Mouse (Mus musculus) cerebellum, adult 11 months (tissue): ENCODE data around the gene Sv2a.
"Not testable (repeated sequence)": the region's sequence is repeated elsewhere in the genome, so short reads cannot be mapped to it uniquely, and the experiment has no call there.

Experiments
- DNase-seq: peaks from one replicate; pipeline ENCODE4 v3.0.0; 2022

Gene Sv2a

DNA sequence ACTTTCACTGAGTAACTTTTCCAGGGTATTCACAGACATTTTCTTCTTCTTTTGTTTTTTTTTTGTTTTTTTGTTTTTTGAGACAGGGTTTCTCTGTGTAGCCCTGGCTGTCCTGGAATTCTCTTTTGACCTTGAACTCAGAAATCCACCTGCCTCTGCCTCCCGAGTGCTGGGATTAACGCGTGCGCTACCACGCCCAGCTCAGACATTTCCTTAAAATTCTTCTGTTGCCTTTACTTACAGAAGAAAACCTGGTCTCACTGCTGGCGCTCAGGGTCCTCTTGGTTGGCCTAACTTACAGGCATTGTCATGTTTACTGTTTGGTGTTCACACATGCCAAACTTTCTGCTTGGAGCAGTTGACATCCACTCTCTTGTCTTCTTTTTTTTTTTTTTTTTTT, 5.7 kb upstream of the Sv2a start:
- DNase-seq: no peak

DNA sequence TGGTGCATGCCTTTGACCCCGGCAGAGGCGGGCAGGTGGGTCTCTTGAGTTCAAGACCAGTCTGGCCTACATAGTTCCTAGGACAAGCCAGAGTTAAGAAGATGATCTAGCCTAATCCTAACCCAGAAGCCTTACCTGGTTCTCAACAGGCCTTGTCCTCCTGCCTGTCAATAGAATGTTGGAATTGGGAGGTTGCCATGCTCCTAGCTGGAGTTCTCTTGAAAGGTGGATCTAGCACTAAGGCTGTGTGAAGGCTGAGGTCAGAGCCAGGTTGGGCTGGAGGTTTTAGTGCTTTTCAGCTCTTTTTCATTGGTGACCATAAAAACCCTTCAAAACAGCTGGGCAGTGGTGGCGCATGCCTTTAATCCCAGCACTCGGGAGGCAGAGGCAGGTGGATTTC, 2.5 kb upstream of the Sv2a start:
- no peak for DNase-seq

DNA sequence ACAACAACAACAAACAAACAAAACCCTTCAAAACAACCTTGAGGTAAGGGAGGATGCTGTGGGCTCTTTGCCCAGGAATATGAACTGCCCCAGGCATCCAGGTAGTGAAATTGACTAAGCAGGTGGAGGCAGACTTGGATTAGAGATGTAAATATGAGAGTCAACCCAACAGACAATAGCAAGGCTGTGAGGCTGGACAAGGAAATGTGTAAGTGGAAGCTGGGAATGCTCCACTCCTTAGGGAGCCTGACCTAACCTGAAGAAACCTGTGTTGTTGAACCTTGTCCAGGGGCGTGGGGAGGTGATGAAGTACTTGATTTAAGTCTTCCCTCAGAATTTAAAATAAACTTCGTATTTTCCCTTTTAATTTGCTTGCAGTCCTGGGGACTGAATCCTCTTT, 2.0 kb upstream of the Sv2a start:
- DNase-seq: no peak

GRCm38 (mm10) chr3:96179531-96179930, 1.4 kb upstream of the Sv2a start:
- no peak for DNase-seq

DNA sequence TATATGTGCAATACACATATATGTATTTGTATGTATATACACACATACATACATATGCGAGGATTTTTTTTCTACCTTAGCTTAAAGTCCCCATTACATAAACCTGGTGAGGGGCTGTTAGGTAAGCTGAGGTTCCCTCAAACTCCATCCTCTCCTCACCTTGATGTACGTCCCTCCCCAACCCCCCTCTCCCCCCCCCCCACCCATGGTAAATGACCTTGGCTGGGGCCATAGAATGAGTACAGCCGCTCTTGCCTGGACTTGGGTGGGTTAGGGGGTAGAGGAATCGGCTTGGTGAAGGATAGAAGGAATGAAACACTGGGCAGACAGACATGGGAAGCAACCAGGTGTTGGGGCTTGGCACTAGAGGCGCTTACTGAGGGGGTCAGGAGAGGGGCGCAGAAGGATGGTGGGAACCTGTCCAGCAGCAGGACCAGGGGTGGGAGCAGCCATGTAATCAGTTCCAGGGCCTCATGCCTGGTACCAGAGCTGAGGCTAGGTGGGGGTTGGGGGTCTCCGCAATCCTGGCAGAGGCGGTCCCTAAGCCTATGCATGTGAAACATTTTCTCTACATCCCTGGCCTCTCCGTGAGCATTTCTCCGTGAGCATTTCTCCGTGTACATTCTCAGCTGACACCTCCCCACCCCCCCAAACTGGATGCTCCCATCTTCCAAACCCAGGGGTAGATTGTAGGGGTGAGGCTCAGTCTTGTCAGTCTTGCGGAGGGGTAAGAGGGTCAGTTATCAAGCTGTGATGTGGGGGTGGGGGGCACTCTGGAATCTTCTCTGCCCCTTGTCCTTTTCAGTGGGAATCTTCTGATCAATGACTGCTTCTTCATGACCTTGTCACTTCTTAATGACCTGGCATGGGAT, 795 bp downstream of the Sv2a start:
- no peak for DNase-seq

GRCm38 (mm10) chr3:96182382-96182776, 1.4 kb downstream of the Sv2a start:
- DNase-seq: no peak

- no peak for DNase-seq
Observed at GRCm38 (mm10) chr3:96192977-96193376, 12.0 kb downstream of the Sv2a start.

GRCm38 (mm10) chr3:96194966-96195365, 14.0 kb downstream of the Sv2a start:
- DNase-seq: no peak

DNA sequence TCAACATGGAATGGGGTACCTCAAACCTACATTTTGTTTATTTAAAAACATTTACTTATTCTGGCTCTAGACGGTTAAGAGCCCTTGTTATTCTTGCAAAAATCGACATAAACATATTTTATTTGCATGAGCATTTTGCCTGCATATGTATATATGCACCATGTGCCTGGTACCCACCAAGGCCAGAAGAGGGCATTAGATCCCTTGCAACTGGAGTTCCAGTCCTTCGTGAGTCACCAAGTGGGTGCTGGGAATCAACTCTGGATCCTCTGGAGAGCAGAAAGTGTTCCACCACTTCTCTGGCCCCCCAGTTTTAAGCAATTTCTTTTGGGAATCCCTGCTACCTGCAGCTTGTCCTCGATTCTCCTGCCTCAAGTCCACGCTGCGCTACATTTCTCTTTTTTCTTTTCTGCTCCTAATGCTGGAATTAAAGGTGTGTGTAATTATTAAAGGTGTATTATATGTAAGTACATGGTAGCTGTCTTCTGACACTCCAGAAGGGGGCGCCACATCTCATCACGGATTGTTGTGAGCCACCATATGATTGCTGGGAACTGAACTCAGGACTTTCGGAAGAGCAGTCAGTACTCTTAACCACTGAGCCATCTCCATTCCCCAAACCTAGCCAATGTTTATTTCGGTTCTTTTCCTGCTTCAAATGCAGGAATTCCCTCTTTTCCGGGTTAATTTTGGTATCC, 14.8 kb downstream of the Sv2a start:
- DNase-seq: no peak

GRCm38 (mm10) chr3:96196437-96197128, 15.6 kb downstream of the Sv2a start:
- DNase-seq: no peak

GRCm38 (mm10) chr3:96197129-96197749, 16.3 kb downstream of the Sv2a start:
- peak; percentile 87 for DNase-seq

- DNase-seq: no peak
Observed at GRCm38 (mm10) chr3:96198181-96198580, 17.2 kb downstream of the Sv2a start.

DNA sequence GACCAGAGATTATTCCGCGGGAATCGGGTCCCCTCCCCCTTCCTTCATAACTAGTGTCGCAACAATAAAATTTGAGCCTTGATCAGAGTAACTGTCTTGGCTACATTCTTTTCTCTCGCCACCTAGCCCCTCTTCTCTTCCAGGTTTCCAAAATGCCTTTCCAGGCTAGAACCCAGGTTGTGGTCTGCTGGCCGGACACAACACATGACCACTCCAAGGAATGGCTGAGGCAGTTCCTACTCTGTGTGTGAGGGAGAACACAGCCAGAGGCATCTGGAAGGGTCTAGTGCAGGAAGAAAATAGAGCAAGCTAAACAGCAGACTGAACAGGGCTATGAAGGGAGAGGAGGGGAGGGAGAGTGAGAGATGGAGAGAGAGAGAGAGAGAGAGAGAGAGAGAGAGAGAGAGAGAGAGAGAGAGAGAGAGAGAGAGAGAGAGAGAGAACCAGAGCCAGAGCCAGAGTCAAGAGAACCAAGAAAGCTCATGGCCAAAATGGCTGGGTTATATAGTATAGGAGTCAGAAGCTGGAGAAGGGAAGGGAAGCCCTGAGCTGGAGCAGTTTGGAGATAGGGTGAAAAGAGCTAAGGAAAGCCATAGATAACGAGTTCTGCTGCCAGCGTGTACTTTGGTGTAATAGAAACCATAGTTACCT, 17.8 kb downstream of the Sv2a start:
- DNase-seq: not testable (repeated sequence)

- DNase-seq: no peak
Observed at GRCm38 (mm10) chr3:96199731-96200130, 18.8 kb downstream of the Sv2a start.

GRCm38 (mm10) chr3:96207819-96208218, 26.9 kb downstream of the Sv2a start:
- no peak for DNase-seq

DNA sequence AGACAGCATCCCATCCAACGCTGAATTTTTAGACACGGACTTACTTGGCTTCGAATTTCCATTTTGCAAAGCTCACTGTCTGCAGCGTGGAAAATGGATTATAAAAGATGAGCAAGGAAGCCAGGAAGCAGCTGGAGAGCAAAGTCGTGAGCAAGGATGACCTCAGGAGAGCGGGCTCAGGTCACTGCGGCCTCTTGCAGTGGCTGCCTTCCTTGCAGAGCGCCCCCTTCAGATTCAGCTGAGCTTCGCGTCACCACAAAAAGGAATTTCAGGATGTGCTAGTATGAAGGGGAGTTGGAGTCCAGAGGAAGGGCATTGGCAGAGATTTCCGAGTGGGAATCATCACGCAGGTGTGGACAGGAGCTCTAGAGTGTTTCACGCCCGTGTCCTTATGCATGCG, 28.3 kb downstream of the Sv2a start:
- no peak for DNase-seq

- peak; percentile 32 for DNase-seq
Observed at GRCm38 (mm10) chr3:96219191-96219641, 38.3 kb downstream of the Sv2a start.

DNA sequence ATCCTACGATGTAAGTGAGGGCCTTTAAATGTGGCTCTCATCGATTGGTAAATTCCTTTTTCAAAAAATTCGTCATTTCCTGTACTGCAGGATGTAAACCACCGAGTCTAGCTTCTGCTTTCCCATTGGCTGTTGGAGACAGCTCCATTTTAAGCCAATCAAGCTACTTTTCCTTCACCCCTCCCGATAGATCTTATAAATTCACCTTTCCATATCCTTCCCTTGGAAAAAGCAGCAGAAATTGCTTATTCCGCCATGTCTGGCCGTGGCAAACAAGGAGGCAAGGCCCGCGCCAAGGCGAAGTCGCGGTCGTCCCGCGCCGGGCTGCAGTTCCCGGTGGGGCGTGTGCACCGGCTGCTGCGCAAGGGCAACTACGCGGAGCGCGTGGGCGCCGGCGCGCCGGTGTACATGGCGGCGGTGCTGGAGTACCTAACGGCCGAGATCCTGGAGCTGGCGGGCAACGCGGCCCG, 38.7 kb downstream of the Sv2a start, which contains the start of the genes Bola1 and Hist2h2ab:
Gene Bola1, minus strand, starts transcription at position 49 of the 470 bp plus-strand sequence.
Gene Hist2h2ab, plus strand, starts transcription at position 205 of the 470 bp plus-strand sequence.
- DNase-seq: peak; percentile 71

DNA sequence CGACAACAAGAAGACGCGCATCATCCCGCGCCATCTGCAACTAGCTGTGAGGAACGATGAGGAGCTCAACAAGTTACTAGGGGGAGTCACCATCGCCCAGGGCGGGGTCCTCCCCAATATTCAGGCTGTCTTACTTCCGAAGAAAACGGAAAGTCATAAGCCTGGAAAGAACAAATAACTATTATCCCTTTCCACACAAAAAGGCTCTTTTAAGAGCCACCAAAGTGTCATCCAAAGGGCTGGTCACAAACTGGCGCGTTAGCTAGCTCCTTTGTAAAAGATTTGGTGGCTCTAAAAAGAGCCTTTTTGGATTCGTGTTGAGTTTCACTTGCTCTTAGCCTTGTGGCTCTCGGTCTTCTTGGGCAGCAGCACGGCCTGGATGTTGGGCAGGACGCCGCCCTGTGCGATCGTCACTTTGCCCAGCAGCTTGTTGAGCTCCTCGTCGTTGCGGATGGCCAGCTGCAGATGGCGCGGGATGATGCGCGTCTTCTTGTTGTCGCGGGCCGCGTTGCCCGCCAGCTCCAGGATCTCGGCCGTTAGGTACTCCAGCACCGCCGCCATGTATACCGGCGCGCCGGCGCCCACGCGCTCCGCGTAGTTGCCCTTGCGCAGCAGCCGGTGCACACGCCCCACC, 39.3 kb downstream of the Sv2a start:
- DNase-seq: not testable (repeated sequence)

GRCm38 (mm10) chr3:96220765-96221639, 40.1 kb downstream of the Sv2a start, which contains the start of the genes Hist2h2ac and Hist2h2be:
Gene Hist2h2ac, minus strand, starts transcription at chr3:96220880.
Gene Hist2h2be, plus strand, starts transcription at chr3:96221119.
- peak; percentile 84 for DNase-seq
